Mouse (Mus musculus) midbrain, embryonic 10.5 days (tissue): Measurements from ENCODE around the gene Lysmd1. TPM values are rescaled to one million over a fixed set of nuclear protein-coding genes. Genes with fewer than 3 reads are reported as not detected.

Experiments
- DNase-seq: peaks from one replicate; pipeline ENCODE4 v3.0.0-alpha.2; 2017; ENCODE audit warnings: low spot score
- H3K27ac ChIP-seq: fragments of 300-500 bp; sonication (generic); replicated peaks from 2 replicates; pipeline ENCODE4 v1.5.1; 2016; ENCODE audit warnings: mild to moderate bottlenecking
- H3K27me3 ChIP-seq: fragments of 300-500 bp; sonication (generic); 2 replicates; pipeline ENCODE4 v1.6.1; 2016; ENCODE audit warnings: low read depth, mild to moderate bottlenecking; ENCODE audit not compliant: poor library complexity, severe bottlenecking
- H3K36me3 ChIP-seq: fragments of 300-500 bp; sonication (generic); 2 replicates; pipeline ENCODE4 v1.6.1; 2016; ENCODE audit warnings: mild to moderate bottlenecking, moderate library complexity
- H3K4me1 ChIP-seq: fragments of 300-500 bp; sonication (generic); 2 replicates; pipeline ENCODE4 v1.6.1; 2016
- H3K4me3 ChIP-seq: fragments of 300-500 bp; sonication (generic); 2 replicates; pipeline ENCODE4 v1.5.1; 2016; ENCODE audit warnings: mild to moderate bottlenecking, moderate library complexity
- H3K9me3 ChIP-seq: fragments of 300-500 bp; sonication (generic); replicated peaks from 2 replicates; pipeline ENCODE4 v1.6.1; 2016; ENCODE audit warnings: mild to moderate bottlenecking
- WGBS: fragments of 180-500 bp; shearing (Covaris S2); methylation state at CpG from one replicate; pipeline ENCODE4 v1.1.7; 2016; 5-methylcytosine and 5-hydroxymethylcytosine counted together
- microRNA-seq: library from miRNA; unstranded; fragments of <30 nt; microRNA quantifications from one replicate; pipeline ENCODE4, GENCODE M21; 2017
- polyA plus RNA-seq: library from polyadenylated mRNA; unstranded; fragments of >200 nt; fragmentation: Nextera tagmentation; extraction: Ambion mirVana; gene quantifications from 2 replicates; pipeline ENCODE4 v1.2.1, GENCODE M21; 2016

The Lysmd1 gene
- polyA plus RNA-seq, 1 experiment from 2014 or later, result 13.5 TPM

DNA sequence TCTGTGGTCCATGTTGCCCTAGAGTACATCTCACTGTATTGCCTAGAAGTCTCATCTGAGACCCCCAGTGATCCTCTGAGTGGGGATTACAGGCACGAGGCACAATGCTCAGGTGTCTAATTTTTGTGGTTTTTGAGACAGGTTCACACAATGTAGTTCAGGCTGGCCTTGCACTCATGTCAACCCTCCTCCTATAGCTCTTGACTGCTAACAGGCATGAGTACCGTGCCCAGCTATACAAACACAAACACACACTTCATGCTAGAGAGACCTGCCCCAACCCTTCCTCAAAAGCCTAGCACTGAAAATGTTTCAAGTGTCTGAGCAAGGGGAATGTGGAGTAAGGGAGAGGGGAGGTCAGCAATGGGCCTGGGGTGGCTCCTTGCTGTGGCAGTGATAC is 52.2 kb downstream of the Lysmd1 start:
- H3K27ac ChIP-seq, result no peak overlapping the region

DNA sequence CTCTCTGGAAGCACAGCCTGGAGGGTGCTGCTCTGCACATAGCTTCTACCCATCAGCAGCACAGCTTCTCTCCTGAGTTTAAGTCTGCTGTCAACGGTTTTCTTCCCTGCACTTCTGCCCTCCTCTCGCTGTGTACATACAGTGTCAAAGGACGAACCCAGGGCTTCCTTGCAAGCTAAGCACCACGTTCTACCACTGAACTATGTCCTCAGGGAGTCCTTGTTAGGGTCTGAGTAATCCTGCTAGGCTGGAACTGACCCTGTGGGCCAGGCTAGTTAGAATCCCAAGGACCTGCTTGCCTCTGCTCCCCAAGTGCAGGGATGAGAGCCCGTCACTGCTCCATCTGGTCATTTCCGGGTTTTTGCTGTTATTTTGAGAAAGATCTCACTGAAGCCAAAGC is 53.0 kb downstream of the Lysmd1 start:
- no peak overlapping the region for H3K4me3 ChIP-seq
- no peaks in the 10 kb centered on the region for H3K9me3 ChIP-seq
- no peaks in the 10 kb centered on the region for H3K4me1 ChIP-seq
- WGBS, result 88% methylated on average over 6 of the region's 6 CpGs
- H3K27me3 ChIP-seq, result no peaks in the 10 kb centered on the region
- peaks cover 95% of the 10 kb centered on the region for H3K36me3 ChIP-seq
- no peak overlapping the region for H3K27ac ChIP-seq
- DNase-seq, result no peak

More for the DNA sequence above, 52.2 kb downstream of the Lysmd1 start:
- Histone ChIP-seq H3K27me3 (no peaks in the 10 kb centered on the region), H3K4me1 (no peaks in the 10 kb centered on the region), H3K36me3 (peaks cover 87% of the 10 kb centered on the region), H3K9me3 (no peaks in the 10 kb centered on the region), H3K4me3 (no peak overlapping the region)
- no peak for DNase-seq
- 92% methylated on average over 2 of the region's 2 CpGs for WGBS

Small RNA genes within 50 kb of the gene (microRNA-seq; reads per million reads assigned to microRNA genes)
- gene Mir8099-1, result not detected

Other genes with a start within 250 kb of the Lysmd1 start
- gene Psmb4, start 247.1 kb upstream of the Lysmd1 start, polyA plus RNA-seq, result 349 and 357 TPM in 2 replicates
- gene Selenbp1, start 201.0 kb upstream of the Lysmd1 start, polyA plus RNA-seq, result 4.1 and 4.2 TPM in 2 replicates
- gene Rfx5, start 180.0 kb upstream of the Lysmd1 start, polyA plus RNA-seq, result 4.9 and 5.1 TPM in 2 replicates
- gene Pi4kb, start 159.4 kb upstream of the Lysmd1 start, polyA plus RNA-seq, result 21.4 and 24.9 TPM in 2 replicates
- 40.0 and 42.2 TPM in 2 replicates for gene Zfp687, start 118.6 kb upstream of the Lysmd1 start, polyA plus RNA-seq
- gene Psmd4, start 91.5 kb upstream of the Lysmd1 start, polyA plus RNA-seq, result 341 and 345 TPM in 2 replicates
- 18.0 and 18.7 TPM in 2 replicates for gene Pip5k1a, start 27.2 kb upstream of the Lysmd1 start, polyA plus RNA-seq
- gene Vps72, start 23.1 kb upstream of the Lysmd1 start, polyA plus RNA-seq, result 278 and 290 TPM in 2 replicates
- gene Tmod4, start 9.6 kb upstream of the Lysmd1 start, polyA plus RNA-seq, result 0.27 and 0.88 TPM in 2 replicates
- 79.5 and 88.6 TPM in 2 replicates for gene Scnm1, start 77 bp upstream of the Lysmd1 start, polyA plus RNA-seq
- gene Tnfaip8l2, start 8.3 kb downstream of the Lysmd1 start, polyA plus RNA-seq, result 1.8 and 3.0 TPM in 2 replicates
- 7.6 and 10.8 TPM in 2 replicates for gene Sema6c, start 26.4 kb downstream of the Lysmd1 start, polyA plus RNA-seq
- 10.6 and 11.3 TPM in 2 replicates for gene Gabpb2, start 83.8 kb downstream of the Lysmd1 start, polyA plus RNA-seq
- gene Cdc42se1, start 94.6 kb downstream of the Lysmd1 start, polyA plus RNA-seq, result 92.5 and 92.7 TPM in 2 replicates
- gene Mllt11, start 98.1 kb downstream of the Lysmd1 start, polyA plus RNA-seq, result 41.1 and 72.9 TPM in 2 replicates
- gene Gm128, start 107.5 kb downstream of the Lysmd1 start, polyA plus RNA-seq, result 0.24 and 0.25 TPM in 2 replicates
- gene Bnipl, start 117.1 kb downstream of the Lysmd1 start, polyA plus RNA-seq, result 0.09 and 0.32 TPM in 2 replicates
- gene Mindy1, start 147.3 kb downstream of the Lysmd1 start, polyA plus RNA-seq, result 29.2 and 37.6 TPM in 2 replicates
- gene Prune1, start 148.0 kb downstream of the Lysmd1 start, polyA plus RNA-seq, result 25.2 and 27.9 TPM in 2 replicates
- 1.5 and 1.9 TPM in 2 replicates for gene Anxa9, start 173.1 kb downstream of the Lysmd1 start, polyA plus RNA-seq
- gene Cers2, start 180.7 kb downstream of the Lysmd1 start, polyA plus RNA-seq, result 116 and 120 TPM in 2 replicates
- gene Setdb1, start 223.1 kb downstream of the Lysmd1 start, polyA plus RNA-seq, result 52.3 and 61.9 TPM in 2 replicates